ENCODE assay signal across 8 mouse cellular contexts in the genomic region with DNA sequence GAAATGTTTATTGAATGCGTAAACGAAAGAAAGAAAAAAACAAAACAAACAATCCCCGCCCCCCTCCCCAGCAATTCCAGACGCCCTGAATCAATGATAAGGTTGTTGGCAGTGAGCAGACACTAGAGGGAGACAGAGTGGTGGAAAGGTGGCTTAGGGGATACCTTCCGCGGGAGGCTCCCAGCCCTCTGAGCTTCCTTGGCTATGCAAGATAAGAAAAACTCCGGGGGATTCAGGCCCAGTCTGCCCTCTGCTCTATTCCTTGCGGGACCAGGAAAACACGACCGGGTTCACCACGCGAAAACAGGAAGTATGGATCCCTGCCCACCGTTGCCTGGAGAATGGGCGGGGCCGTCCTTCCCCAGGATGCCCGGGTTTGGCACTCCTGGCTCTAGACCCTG. TPM values are rescaled to one million over a fixed set of nuclear protein-coding genes. Genes with fewer than 3 reads are reported as not detected.
DNase-seq lines count a peak whose midpoint lies in the region; ATAC-seq and TF ChIP-seq lines count a peak whose summit lies in the region.

No protein-coding gene starts in this region.

- H3K4me1 ChIP-seq in spleen, adult 2 months (ENCODE audit: control insufficient read depth, insufficient read depth, insufficient read length), result no peaks in the 10 kb centered on the region
- H3K4me1 ChIP-seq in liver, embryonic 13.5 days (replicated peaks), result peaks cover 16% of the 10 kb centered on the region

- H3K4me2 ChIP-seq in liver, embryonic 13.5 days, result peak overlapping the region; percentile 56

- H3K27ac ChIP-seq in spleen, adult 2 months (ENCODE audit: insufficient read depth, low read length), result no peak overlapping the region
- H3K27ac ChIP-seq in liver, embryonic 13.5 days, result no peak overlapping the region

- H3K4me3 ChIP-seq in spleen, adult 2 months (ENCODE audit: extremely low read depth, insufficient read depth, insufficient read length), result peak overlapping the region; percentile 18; the same call in 1 of the 2 replicates
- H3K4me3 ChIP-seq in liver, embryonic 13.5 days (replicated peaks), result peak overlapping the region; percentile 37

- peak; percentile 28; the same call in 1 of the 2 replicates for TF ChIP-seq CTCF in spleen, adult 2 months (IDR thresholded peaks at IDR 0.05; ENCODE audit: extremely low read depth, insufficient read depth, insufficient read length, insufficient replicate concordance)

- no peaks in the 10 kb centered on the region for H3K27me3 ChIP-seq in spleen, adult 2 months (ENCODE audit: control insufficient read depth, insufficient read depth, low read length)
- peaks cover 18% of the 10 kb centered on the region for H3K27me3 ChIP-seq in liver, embryonic 13.5 days

- no peak for ATAC-seq in liver, embryonic 13.5 days (ENCODE audit: low read depth)

- H3K9ac ChIP-seq in liver, embryonic 13.5 days, result peak overlapping the region; percentile 4; the same call in 1 of the 2 replicates

- H3K9me3 ChIP-seq in liver, embryonic 13.5 days (replicated peaks), result no peaks in the 10 kb centered on the region

- 2% methylated on average over 16 of the region's 16 CpGs for WGBS in spleen, adult 2 months
- WGBS in liver, embryonic 13.5 days (ENCODE audit: insufficient replicate concordance), result 3% methylated on average over 16 of the region's 16 CpGs

- H3K36me3 ChIP-seq in spleen, adult 2 months (ENCODE audit: control insufficient read depth, insufficient read depth, low read length), result no peaks in the 10 kb centered on the region
- H3K36me3 ChIP-seq in liver, embryonic 13.5 days, result no peaks in the 10 kb centered on the region

- no peak for TF ChIP-seq POLR2A in spleen, adult 2 months (IDR thresholded peaks at IDR 0.05; ENCODE audit: low read depth, low read length)

- peak in 1 of 2 experiments; percentile 12 for DNase-seq in spleen, adult 2 months (ENCODE audit: low read depth in 1 of 2, low spot score in 2 of 2)
- no peak for DNase-seq in spleen, postnatal 4 days (ENCODE audit: low spot score in 2 of 2)
- peak; percentile 69 for DNase-seq in cerebellum, adult 9-10 months
- peak; percentile 35 for DNase-seq in gastrocnemius, postnatal 10 days
- peak; percentile 42 for DNase-seq in hindlimb bud, embryonic 11.5 days (ENCODE audit: extremely low spot score, low read depth, low spot score)
- DNase-seq in liver, embryonic 13.5 days, result no peak
- DNase-seq in neural tube, embryonic 10.5 days (ENCODE audit: extremely low spot score, low spot score), result peak; percentile 44
- no peak for DNase-seq in T-cell, adult 2 months (ENCODE audit: low spot score)

RNA-seq across cellular contexts. Expression of gene Hspb1, which starts 9.9 kb away (rescaled TPM):
- polyA plus RNA-seq in spleen, adult 2 months (2012; rRNA removed), result 34.0 and 70.5 TPM in 2 replicates
- 100 to 1,000 TPM; 357 to 451 TPM for total RNA-seq in gastrocnemius, postnatal 10 days (2021)
- polyA plus RNA-seq in liver, embryonic 13.5 days (2015; fragmentation: Nextera tagmentation; extraction: Ambion mirVana), result 6.4 and 7.3 TPM in 2 replicates

RNA-seq across cellular contexts. Expression of gene Ywhag, which starts 56.6 kb away (rescaled TPM):
- 40.9 and 50.0 TPM in 2 replicates for polyA plus RNA-seq in spleen, adult 2 months (2012; rRNA removed)
- 100 to 1,000 TPM; 302 to 322 TPM for total RNA-seq in gastrocnemius, postnatal 10 days (2021)
- 80.8 and 100 TPM in 2 replicates for polyA plus RNA-seq in liver, embryonic 13.5 days (2015; fragmentation: Nextera tagmentation; extraction: Ambion mirVana)

Comparison
In these comparisons a context has a peak if more than half of its experiments do, and no peak if none do; other contexts are left out.
1. DNase-seq: peak in cerebellum, adult 9-10 months (single experiment), gastrocnemius, postnatal 10 days (single experiment), hindlimb bud, embryonic 11.5 days (single experiment) and neural tube, embryonic 10.5 days (single experiment); none in spleen, postnatal 4 days (0 of 2), liver, embryonic 13.5 days (single experiment) and T-cell, adult 2 months (single experiment).